Mouse (Mus musculus) liver, adult 2 months (tissue): ENCODE measurements around the gene Vmn1r26. TPM values are rescaled to one million over a fixed set of nuclear protein-coding genes. Genes with fewer than 3 reads are reported as not detected.
"Not testable (repeated sequence)": the region's sequence is repeated elsewhere in the genome, so short reads cannot be mapped to it uniquely, and the experiment has no call there.

Experiments
- DNase-seq: peaks from one replicate; pipeline ENCODE4 v3.0.0-alpha.2; 2011; ENCODE audit warnings: low read depth, low spot score; ENCODE audit errors: extremely low read depth
- H3K27ac ChIP-seq: fragments of 200-500 bp; replicated peaks from 2 replicates; pipeline ENCODE4 v1.5.1; 2012; ENCODE audit warnings: low read depth, mild to moderate bottlenecking, control low read depth, inconsistent platforms, low read length; ENCODE audit not compliant: insufficient read depth
- H3K27me3 ChIP-seq: fragments of 200-500 bp; 2 replicates; pipeline ENCODE4 v1.6.1; 2012; ENCODE audit warnings: mild to moderate bottlenecking, moderate library complexity, low read length, inconsistent platforms; ENCODE audit not compliant: control insufficient read depth, insufficient read depth
- H3K36me3 ChIP-seq: fragments of 200-500 bp; 2 replicates; pipeline ENCODE4 v1.6.1; 2012; ENCODE audit warnings: low read length, inconsistent platforms; ENCODE audit not compliant: control insufficient read depth, insufficient read depth
- H3K4me1 ChIP-seq: fragments of 200-500 bp; 2 replicates; pipeline ENCODE4 v1.6.1; 2011; ENCODE audit warnings: low read length; ENCODE audit not compliant: control insufficient read depth, insufficient read depth
- H3K4me3 ChIP-seq: fragments of 200-500 bp; 2 replicates; pipeline ENCODE4 v1.5.1; 2011; ENCODE audit warnings: low read depth, mild to moderate bottlenecking, control low read depth, low read length, moderate library complexity; ENCODE audit not compliant: insufficient read depth
- H3K79me2 ChIP-seq: fragments of 200-500 bp; 2 replicates; pipeline ENCODE4 v1.6.1; 2012; ENCODE audit warnings: inconsistent platforms, mild to moderate bottlenecking, low read length, moderate library complexity; ENCODE audit not compliant: control insufficient read depth, insufficient read depth
- H3K9ac ChIP-seq: fragments of 200-500 bp; 2 replicates; pipeline ENCODE4 v1.6.1; 2012; ENCODE audit warnings: low read depth, mild to moderate bottlenecking, control low read depth, inconsistent platforms, low read length
- CTCF ChIP-seq: fragments of 200-500 bp; IDR thresholded peaks from 2 replicates; pipeline ENCODE4 v1.5.1; 2011; ENCODE audit warnings: low read depth, low read length, control low read depth
- POLR2A ChIP-seq: fragments of 200-500 bp; IDR thresholded peaks from 2 replicates; pipeline ENCODE4 v1.6.1; 2011; ENCODE audit warnings: low read length, control low read depth; ENCODE audit not compliant: insufficient read depth; ENCODE audit errors: extremely low read depth
- WGBS: fragments of 180-500 bp; shearing (Covaris S2); methylation state at CpG from one replicate; pipeline ENCODE4 v1.1.7; 2018; 5-methylcytosine and 5-hydroxymethylcytosine counted together
- polyA plus RNA-seq: library from polyadenylated mRNA; depleted of rRNA; stranded (reverse); fragments of >200 nt; gene quantifications from 2 replicates; pipeline ENCODE4 v1.2.3, GENCODE M21; 2012; rRNA removed
- total RNA-seq: library from RNA; depleted of rRNA; stranded (reverse); fragments of >200 nt; gene quantifications from 2 replicates; pipeline ENCODE4 v1.2.3, GENCODE M21; 2014; rRNA removed

Gene Vmn1r26
- total RNA-seq (not detected in 2 replicates), polyA plus RNA-seq (not detected in 2 replicates)

DNA sequence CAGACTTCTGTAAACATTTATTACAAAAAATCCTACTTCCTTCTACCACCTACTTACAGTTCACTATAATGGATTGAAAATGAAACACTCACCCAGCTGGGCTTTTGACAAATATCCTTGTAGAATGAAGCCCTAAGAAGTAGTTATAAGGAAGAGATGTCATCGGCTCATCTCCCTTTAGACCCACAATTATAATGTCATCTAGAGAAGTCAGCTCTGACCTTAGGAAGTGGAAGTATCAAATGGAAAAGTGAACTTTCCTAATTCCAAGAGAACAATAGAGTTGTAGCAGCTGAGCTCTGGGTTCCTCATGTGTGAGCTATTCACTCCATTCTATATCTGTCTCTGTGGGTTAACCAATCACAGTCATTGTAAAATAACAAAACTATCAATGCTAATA is at the start of gene Vmn1r26:
TSS of gene Vmn1r26 (minus strand) at position 101 of the 400 bp plus-strand sequence.
- no peak within 1 kb of the TSS for H3K4me3 ChIP-seq
- no peak for TF ChIP-seq CTCF
- no peak for TF ChIP-seq POLR2A
- no peaks in the 10 kb centered on the region for H3K36me3 ChIP-seq
- no peak within 1 kb of the TSS for H3K27ac ChIP-seq
- no peaks in the 10 kb centered on the region for H3K79me2 ChIP-seq
- no peaks in the 10 kb centered on the region for H3K27me3 ChIP-seq
- H3K9ac ChIP-seq: no peak within 1 kb of the TSS
- H3K4me1 ChIP-seq: no peaks in the 10 kb centered on the region
- DNase-seq: no peak
- 95% methylated on average over 1 of the region's 1 CpGs for WGBS

DNA sequence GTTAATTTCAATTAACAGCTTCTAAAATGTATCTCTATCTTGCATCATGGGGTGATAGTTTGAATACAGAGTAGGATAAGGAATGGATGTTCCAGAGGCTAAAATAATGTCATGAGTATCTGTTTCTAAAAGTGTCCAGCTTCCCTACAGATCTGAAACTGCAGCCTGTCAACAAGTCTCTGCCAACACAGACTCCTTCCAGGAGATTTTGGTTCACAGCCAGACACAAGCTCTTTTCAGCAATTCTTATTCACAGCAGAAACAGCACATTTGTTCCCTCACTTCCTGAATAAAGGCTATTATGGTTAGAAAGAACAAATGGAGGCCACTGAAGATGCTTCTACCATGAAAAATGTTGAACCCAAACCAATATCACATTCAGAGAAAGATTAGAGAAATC is 29.1 kb upstream of the Vmn1r26 start:
- TF ChIP-seq POLR2A (no peak), CTCF (no peak)
- Histone ChIP-seq H3K27me3 (no peaks in the 10 kb centered on the region), H3K79me2 (no peaks in the 10 kb centered on the region), H3K4me3 (no peak overlapping the region), H3K9ac (no peak overlapping the region), H3K4me1 (no peaks in the 10 kb centered on the region), H3K36me3 (no peaks in the 10 kb centered on the region), H3K27ac (no peak overlapping the region)
- no peak for DNase-seq

DNA sequence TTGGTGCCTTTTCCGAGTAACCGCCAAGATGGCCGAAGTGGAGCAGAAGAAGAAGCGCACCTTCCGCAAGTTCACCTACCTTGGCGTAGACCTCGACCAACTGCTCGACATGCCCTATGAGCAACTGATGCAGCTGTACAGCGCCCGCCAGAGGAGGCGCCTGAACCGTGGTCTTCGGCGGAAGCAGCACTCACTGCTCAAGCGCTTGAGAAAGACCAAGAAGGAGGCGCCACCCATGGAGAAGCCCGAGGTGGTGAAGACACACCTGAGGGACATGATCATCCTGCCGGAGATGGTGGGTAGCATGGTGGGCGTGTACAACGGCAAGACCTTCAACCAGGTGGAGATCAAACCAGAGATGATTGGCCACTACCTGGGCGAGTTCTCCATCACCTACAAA is 2.5 kb upstream of the Vmn1r26 start:
- not testable (repeated sequence) for H3K4me1 ChIP-seq, H3K79me2 ChIP-seq, H3K27me3 ChIP-seq, H3K4me3 ChIP-seq, H3K9ac ChIP-seq, H3K36me3 ChIP-seq, H3K27ac ChIP-seq, DNase-seq
- WGBS: 89% methylated on average over 21 of the region's 21 CpGs

DNA sequence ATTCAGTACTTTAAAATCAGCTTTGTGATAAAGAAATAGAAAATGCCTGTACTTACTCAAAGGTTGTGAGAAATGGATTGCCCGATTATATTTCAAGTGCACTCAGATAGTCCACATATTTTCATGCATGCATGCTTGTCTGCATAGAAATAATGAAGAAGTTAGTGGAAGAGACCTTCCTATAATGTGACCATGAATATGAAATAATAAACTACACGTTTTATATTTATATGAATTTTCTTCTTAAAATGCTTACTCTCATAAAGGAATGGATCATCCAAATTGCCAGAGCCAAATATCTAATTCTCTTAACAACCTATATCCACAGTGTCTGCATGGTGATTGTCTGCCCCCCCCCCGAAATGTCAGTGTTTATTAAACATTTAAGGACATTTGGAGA is 34.2 kb downstream of the Vmn1r26 start, which contains the start of gene Vmn1r25:
TSS of gene Vmn1r25 (minus strand) at position 101 of the 400 bp plus-strand sequence.
- Histone ChIP-seq H3K36me3 (no peaks in the 10 kb centered on the region), H3K9ac (no peak within 1 kb of the TSS), H3K79me2 (no peaks in the 10 kb centered on the region), H3K4me3 (no peak within 1 kb of the TSS), H3K27me3 (no peaks in the 10 kb centered on the region), H3K27ac (no peak within 1 kb of the TSS), H3K4me1 (no peaks in the 10 kb centered on the region)
- WGBS: 54% methylated on average over 3 of the region's 3 CpGs
- no peak for TF ChIP-seq POLR2A
- TF ChIP-seq CTCF: no peak
- no peak for DNase-seq

DNA sequence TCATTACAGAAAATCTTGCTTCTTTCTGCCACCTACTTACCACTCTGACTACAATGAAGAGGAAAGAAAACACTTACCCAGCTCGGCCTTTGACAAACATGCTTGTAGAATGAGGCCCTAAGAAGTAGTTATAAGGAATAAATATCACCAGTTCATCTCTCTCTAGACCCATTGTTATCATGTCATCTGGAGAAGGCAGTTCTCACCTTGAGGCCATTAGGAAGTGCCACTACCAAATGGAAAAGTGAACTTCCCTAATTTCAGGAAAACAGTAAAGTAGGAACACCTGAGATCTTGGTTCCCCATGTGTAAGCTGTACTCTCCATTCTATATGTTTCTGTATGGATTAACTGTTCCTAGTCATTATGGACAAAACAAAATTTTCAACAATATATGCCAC is 53.6 kb downstream of the Vmn1r26 start, which contains the start of gene Vmn1r24:
TSS of gene Vmn1r24 (minus strand) at position 101 of the 400 bp plus-strand sequence.
- H3K4me1 ChIP-seq, H3K9ac ChIP-seq, H3K27ac ChIP-seq, H3K27me3 ChIP-seq, H3K4me3 ChIP-seq, H3K36me3 ChIP-seq, DNase-seq, H3K79me2 ChIP-seq: not testable (repeated sequence)
- WGBS: 71% methylated on average over 1 of the region's 1 CpGs

Other genes starting within 250 kb of the Vmn1r26 start
- 3.0 and 3.9 TPM in 2 replicates for gene Vopp1, start 190.0 kb downstream of the Vmn1r26 start, total RNA-seq
- 1.4 and 1.6 TPM in 2 replicates for gene Vopp1, start 190.0 kb downstream of the Vmn1r26 start, polyA plus RNA-seq
- not detected in 2 replicates for gene Vmn1r21, start 164.8 kb downstream of the Vmn1r26 start, total RNA-seq
- gene Vmn1r21, start 164.8 kb downstream of the Vmn1r26 start, polyA plus RNA-seq: not detected in 2 replicates
- gene Vmn1r22, start 107.1 kb downstream of the Vmn1r26 start, total RNA-seq: not detected in 2 replicates
- gene Vmn1r22, start 107.1 kb downstream of the Vmn1r26 start, polyA plus RNA-seq: not detected in 2 replicates
- not detected in 2 replicates for gene Vmn1r23, start 88.3 kb downstream of the Vmn1r26 start, total RNA-seq
- not detected in 2 replicates for gene Vmn1r23, start 88.3 kb downstream of the Vmn1r26 start, polyA plus RNA-seq
- gene Vmn1r24, start 53.7 kb downstream of the Vmn1r26 start, total RNA-seq: not detected in 2 replicates
- not detected in 2 replicates for gene Vmn1r24, start 53.7 kb downstream of the Vmn1r26 start, polyA plus RNA-seq
- gene Vmn1r25, start 34.3 kb downstream of the Vmn1r26 start, total RNA-seq: not detected in 2 replicates
- not detected in 2 replicates for gene Vmn1r25, start 34.3 kb downstream of the Vmn1r26 start, polyA plus RNA-seq
- not detected in 2 replicates for gene Vmn1r27, start 203.7 kb upstream of the Vmn1r26 start, total RNA-seq
- gene Vmn1r27, start 203.7 kb upstream of the Vmn1r26 start, polyA plus RNA-seq: not detected in 2 replicates
- not detected in 2 replicates for gene Vmn1r28, start 246.9 kb upstream of the Vmn1r26 start, total RNA-seq
- gene Vmn1r28, start 246.9 kb upstream of the Vmn1r26 start, polyA plus RNA-seq: not detected in 2 replicates